Mouse (Mus musculus): ENCODE data around the gene Capn3.

DNA sequence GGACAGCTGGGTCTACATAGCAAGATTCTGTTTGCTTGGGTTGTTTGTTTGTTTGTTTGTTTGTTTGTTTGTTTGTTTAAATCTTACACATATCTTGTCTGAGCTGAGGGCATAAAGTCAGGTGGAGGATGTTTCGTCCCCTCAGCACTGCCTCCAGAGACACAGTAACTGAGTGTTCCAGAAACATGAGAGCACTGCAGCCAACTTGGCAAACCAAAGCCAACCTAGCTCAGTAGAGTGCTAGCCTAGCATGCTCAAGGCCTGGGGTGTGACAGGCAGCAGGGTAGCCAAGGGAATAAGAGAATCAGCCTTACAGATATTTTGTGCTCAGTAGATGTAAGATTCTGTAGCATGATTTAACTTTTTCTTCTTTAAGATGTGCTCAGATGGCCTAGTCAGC, 11.3 kb upstream of the Capn3 start:
- no peak for TF ChIP-seq CTCF (conservative IDR thresholded peaks at IDR 0.05; ENCODE audit: low read length)
- TF ChIP-seq NANOG (IDR thresholded peaks at IDR 0.05; ENCODE audit: borderline replicate concordance, low read length) = no peak
- no peak for TF ChIP-seq POU5F1 (IDR thresholded peaks at IDR 0.05; ENCODE audit: borderline replicate concordance, low read length)

All from E14TG2a.4 (cell line).